Mouse (Mus musculus) heart, adult 8-10 months (tissue): ENCODE results near the gene Tubgcp6. TPM values are rescaled to one million over a fixed set of nuclear protein-coding genes. Genes with fewer than 3 reads are reported as not detected.

ENCODE experiments used
- DNase-seq: peaks from one replicate; pipeline ENCODE4 v3.0.0; 2022; ENCODE audit warnings: low spot score
- microRNA-seq: library from miRNA; unstranded; fragments of <30 nt; microRNA quantifications from one replicate; pipeline ENCODE4 v1.2.0, GENCODE M21; 2022
- total RNA-seq, 4 experiments: library from RNA; stranded (reverse); gene quantifications; 2 replicates each; pipeline ENCODE4 v1.2.4; 2022

Gene Tubgcp6
- total RNA-seq, 4 experiments from 2014 or later, result 8.2 to 11.6 (median 9.0) TPM

GRCm38 (mm10) chr15:89064891-89065290 lies 58.0 kb downstream of the Tubgcp6 start:
- DNase-seq, result no peak

GRCm38 (mm10) chr15:89063536-89063935 lies 59.4 kb downstream of the Tubgcp6 start:
- DNase-seq, result no peak

GRCm38 (mm10) chr15:89063001-89063400 lies 59.9 kb downstream of the Tubgcp6 start:
- DNase-seq, result no peak

GRCm38 (mm10) chr15:89062518-89062910 lies 60.4 kb downstream of the Tubgcp6 start:
- DNase-seq, result no peak

- DNase-seq, result no peak
Observed at GRCm38 (mm10) chr15:89061761-89062517, 61.0 kb downstream of the Tubgcp6 start.

GRCm38 (mm10) chr15:89060811-89061460 lies 62.0 kb downstream of the Tubgcp6 start:
- DNase-seq, result no peak

GRCm38 (mm10) chr15:89060032-89060681 lies 62.8 kb downstream of the Tubgcp6 start:
- no peak for DNase-seq

GRCm38 (mm10) chr15:89059161-89059931 lies 63.6 kb downstream of the Tubgcp6 start, which contains the start of gene Panx2:
Gene Panx2 (plus strand): TSS chr15:89059734.
- DNase-seq, result no peak

GRCm38 (mm10) chr15:89058736-89059135 lies 64.2 kb downstream of the Tubgcp6 start:
- no peak for DNase-seq

GRCm38 (mm10) chr15:89054666-89055065 lies 68.2 kb downstream of the Tubgcp6 start:
- DNase-seq, result no peak

Small RNA genes lying within 50 kb of the gene (microRNA-seq; reads per million reads assigned to microRNA genes)
- not detected for gene Mir7118

Other genes starting within 250 kb of the Tubgcp6 start
- gene Ttll8, start 168.7 kb downstream of the Tubgcp6 start, total RNA-seq, result not detected
- gene Mlc1, start 144.1 kb downstream of the Tubgcp6 start, total RNA-seq, result not detected
- 100 to 1,000 TPM; 105 to 126 (median 121) TPM for gene Mov10l1, start 140.2 kb downstream of the Tubgcp6 start, total RNA-seq
- gene Panx2, start 63.4 kb downstream of the Tubgcp6 start, total RNA-seq, result 1 to 10 TPM; 1.1 to 2.1 (median 1.7) TPM
- 10 to 100 TPM; 43.9 to 51.4 (median 45.4) TPM for gene Trabd, start 48.0 kb downstream of the Tubgcp6 start, total RNA-seq
- gene Selenoo, start 34.0 kb downstream of the Tubgcp6 start, total RNA-seq, result 10 to 100 TPM; 15.0 to 16.6 (median 15.8) TPM
- gene Hdac10, start 5.6 kb upstream of the Tubgcp6 start, total RNA-seq, result 1 to 10 TPM; 5.8 to 9.5 (median 6.9) TPM
- 10 to 100 TPM; 21.1 to 31.4 (median 28.0) TPM for gene Mapk12, start 17.6 kb upstream of the Tubgcp6 start, total RNA-seq
- gene Mapk11, start 26.5 kb upstream of the Tubgcp6 start, total RNA-seq, result 1 to 10 TPM; 1.1 to 2.8 (median 2.7) TPM
- 100 to 1,000 TPM in 2 of 4 experiments, 10 to 100 TPM in 2; 92.5 to 104 (median 99.6) TPM for gene Plxnb2, start 57.7 kb upstream of the Tubgcp6 start, total RNA-seq
- gene Dennd6b, start 73.4 kb upstream of the Tubgcp6 start, total RNA-seq, result 10 to 100 TPM in 2 of 4 experiments, 1 to 10 TPM in 2; 8.8 to 12.9 (median 11.0) TPM
- gene Ppp6r2, start 88.4 kb upstream of the Tubgcp6 start, total RNA-seq, result 10 to 100 TPM; 82.1 to 87.5 (median 84.7) TPM
- 10 to 100 TPM; 56.5 to 74.5 (median 69.5) TPM for gene Sbf1, start 192.2 kb upstream of the Tubgcp6 start, total RNA-seq
- gene Adm2, start 199.6 kb upstream of the Tubgcp6 start, total RNA-seq, result not detected
- gene Miox, start 211.3 kb upstream of the Tubgcp6 start, total RNA-seq, result not detected
- gene Lmf2, start 232.5 kb upstream of the Tubgcp6 start, total RNA-seq, result 10 to 100 TPM; 23.6 to 29.1 (median 26.7) TPM
- gene Ncaph2, start 232.6 kb upstream of the Tubgcp6 start, total RNA-seq, result 10 to 100 TPM; 52.8 to 67.4 (median 57.4) TPM